Mouse (Mus musculus): Measurements from ENCODE around the gene Ank2.

DNA sequence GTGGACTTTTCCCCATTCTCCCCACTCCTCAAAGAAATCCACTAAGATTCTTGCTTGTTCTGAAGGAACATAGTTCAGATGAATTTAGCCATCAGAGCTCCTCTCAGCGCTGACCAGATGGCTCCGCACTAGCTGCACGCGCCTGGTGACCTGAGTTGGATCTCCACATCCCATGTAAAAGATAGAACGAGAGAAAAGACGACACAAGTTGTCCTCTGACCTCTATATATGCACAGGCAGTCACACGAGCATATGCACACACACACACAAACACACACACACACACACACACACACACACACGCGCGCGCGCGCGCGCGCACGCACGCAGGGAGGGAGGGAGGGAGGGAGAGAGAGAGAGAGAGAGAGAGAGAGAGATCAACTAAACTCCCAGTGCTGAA, 241.2 kb downstream of the Ank2 start:
- TF ChIP-seq CTCF (IDR thresholded peaks at IDR 0.05): no peak
- no peak for TF ChIP-seq EP300 (IDR thresholded peaks at IDR 0.05)

Data from lung, postnatal 0 days (tissue).